ENCODE assay signal across 9 mouse cellular contexts in the genomic region with DNA sequence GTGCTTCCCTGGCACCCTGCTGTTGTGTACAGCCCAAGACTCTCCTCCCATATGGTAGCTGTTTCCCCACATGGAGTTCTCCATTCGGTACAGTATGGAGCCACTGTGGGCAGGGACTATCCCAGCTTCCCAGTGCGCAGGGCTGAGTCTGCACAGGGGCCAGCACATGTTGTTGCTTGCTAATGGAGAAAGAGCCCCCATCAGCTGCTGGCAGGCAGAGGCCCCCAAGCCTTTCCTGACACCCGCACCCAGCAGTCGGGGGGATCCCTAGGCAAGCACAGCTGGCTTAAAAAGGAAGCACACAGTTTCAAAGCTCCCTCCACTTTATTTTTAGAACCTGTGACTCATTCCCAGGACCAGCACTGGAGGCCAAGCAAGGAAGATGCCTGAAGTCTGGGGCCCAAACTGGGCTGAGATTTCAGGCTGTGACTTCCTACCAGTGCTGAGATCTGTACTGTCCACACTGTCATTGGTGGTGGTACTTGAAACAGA. TPM values are rescaled to one million over a fixed set of nuclear protein-coding genes. Genes with fewer than 3 reads are reported as not detected.
DNase-seq lines count a peak whose midpoint lies in the region; ATAC-seq and TF ChIP-seq lines count a peak whose summit lies in the region.
"Had no signal": no experiment of that assay in that cellular context is flagged by ENCODE, and none has a peak within 500 bp of the region (broad histone marks: within the 10 kb centered on the region; RNA-seq: fewer than 3 reads in every experiment).

No protein-coding gene starts in this region.

- WGBS in heart, embryonic 10.5 days: 26% methylated on average over 4 of the region's 4 CpGs
- WGBS in limb, embryonic 14.5 days: 26% methylated on average over 4 of the region's 4 CpGs
- WGBS in thymus, adult 2 months: 68% methylated on average over 4 of the region's 4 CpGs

- TF ChIP-seq CTCF in layer of hippocampus, adult 2 months (conservative IDR thresholded peaks at IDR 0.05): no peak
- no peak for TF ChIP-seq CTCF in thymus, adult 2 months (IDR thresholded peaks at IDR 0.05; ENCODE audit: borderline replicate concordance, control insufficient read depth, extremely low read depth, insufficient read depth, low read length, poor library complexity)

- peak overlapping the region; percentile 82 for H3K27ac ChIP-seq in layer of hippocampus, adult 2 months
- H3K27ac ChIP-seq in heart, embryonic 10.5 days: peak overlapping the region; percentile 92
- peak overlapping the region; percentile 65; the same call in 1 of the 2 replicates for H3K27ac ChIP-seq in limb, embryonic 14.5 days (replicated peaks; ENCODE audit: low read depth, low read length)
- H3K27ac ChIP-seq in thymus, adult 2 months (ENCODE audit: control insufficient read depth, insufficient read depth, low read length): no peak overlapping the region
- H3K27ac ChIP-seq: liver, embryonic 14.5 days had no signal

- peak; percentile 36; the same call in 1 of the 2 replicates for ATAC-seq in limb, embryonic 14.5 days (ENCODE audit: low FRiP score, low read depth)

- no peak overlapping the region for H3K4me3 ChIP-seq in layer of hippocampus, adult 2 months
- 0 out of 2 replicates have a peak overlapping the region, but pooled peaks have one; percentile 19 for H3K4me3 ChIP-seq in heart, embryonic 10.5 days
- no peak overlapping the region for H3K4me3 ChIP-seq in limb, embryonic 14.5 days (replicated peaks; ENCODE audit: low read length)
- no peak overlapping the region for H3K4me3 ChIP-seq in thymus, adult 2 months (ENCODE audit: control insufficient read depth, insufficient read depth, low read length)

- no peaks in the 10 kb centered on the region for H3K36me3 ChIP-seq in heart, embryonic 10.5 days
- H3K36me3 ChIP-seq in limb, embryonic 14.5 days (ENCODE audit: control insufficient read depth, insufficient read depth, low read length): no peaks in the 10 kb centered on the region
- H3K36me3 ChIP-seq in thymus, adult 2 months (ENCODE audit: control insufficient read depth, insufficient read depth, low read length): no peaks in the 10 kb centered on the region

- H3K4me1 ChIP-seq in heart, embryonic 10.5 days: peaks cover 51% of the 10 kb centered on the region
- peaks cover 41% of the 10 kb centered on the region for H3K4me1 ChIP-seq in limb, embryonic 14.5 days (ENCODE audit: control insufficient read depth, insufficient read depth, low read length)
- no peaks in the 10 kb centered on the region for H3K4me1 ChIP-seq in thymus, adult 2 months (replicated peaks; ENCODE audit: control insufficient read depth, insufficient read depth, low read length)

- peak; percentile 77 to 80 for DNase-seq in layer of hippocampus, adult 2 months (ENCODE audit: low spot score in 2 of 2)
- no peak for DNase-seq in layer of hippocampus, postnatal 10 days (ENCODE audit: low spot score in 2 of 2)
- DNase-seq in brain, adult 2 months (ENCODE audit: low read depth, low spot score): peak; percentile 85
- peak; percentile 91 for DNase-seq in heart, embryonic 10.5 days (ENCODE audit: low spot score)
- DNase-seq in limb, embryonic 14.5 days (ENCODE audit: low spot score): peak; percentile 47
- no peak for DNase-seq in thymus, adult 2 months
- no peak for DNase-seq in yolk sac, embryonic 10.5 days (ENCODE audit: low spot score)
- DNase-seq in ovary, postnatal 10 days (ENCODE audit: low spot score): no peak

- H3K9me3 ChIP-seq in heart, embryonic 10.5 days: peaks cover 5% of the 10 kb centered on the region; the same call in 1 of the 2 replicates
- no peaks in the 10 kb centered on the region for H3K9me3 ChIP-seq in limb, embryonic 14.5 days (ENCODE audit: control insufficient read depth, low read length)

- no peak overlapping the region for H3K9ac ChIP-seq in limb, embryonic 14.5 days (ENCODE audit: low read depth, low read length, severe bottlenecking)
- H3K9ac ChIP-seq: liver, embryonic 14.5 days had no signal

- 0 out of 2 replicates have a peak overlapping the region, but pooled peaks have one; percentile 10 for H3K4me2 ChIP-seq in limb, embryonic 14.5 days (replicated peaks; ENCODE audit: low read depth, low read length, severe bottlenecking)

- no peaks in the 10 kb centered on the region; the same call in 1 of the 2 replicates for H3K27me3 ChIP-seq in heart, embryonic 10.5 days (ENCODE audit: insufficient read depth, poor library complexity, severe bottlenecking)
- no peaks in the 10 kb centered on the region for H3K27me3 ChIP-seq in limb, embryonic 14.5 days (ENCODE audit: control insufficient read depth, insufficient read depth, low read length)
- H3K27me3 ChIP-seq in thymus, adult 2 months (ENCODE audit: control insufficient read depth, insufficient read depth, low read length): no peaks in the 10 kb centered on the region

- TF ChIP-seq POLR2A in limb, embryonic 14.5 days (IDR thresholded peaks at IDR 0.05; ENCODE audit: borderline replicate concordance, extremely low read depth, insufficient read depth, insufficient read length): no peak
- TF ChIP-seq POLR2A in thymus, adult 2 months (IDR thresholded peaks at IDR 0.05; ENCODE audit: control insufficient read depth, extremely low read depth, insufficient read depth, low read length, poor library complexity): no peak

RNA-seq across cellular contexts. Expression of a gene that starts 9.7 kb away (rescaled TPM):
- total RNA-seq in layer of hippocampus, adult 2 months (2021): 1 to 10 TPM in 1 of 2 experiments, under 1 TPM in 1; 0.42 to 1.6 TPM
- total RNA-seq in layer of hippocampus, postnatal 10 days (2021): under 1 TPM; 0.56 to 0.98 TPM
- 0.30 and 1.3 TPM in 2 replicates for polyA plus RNA-seq in heart, embryonic 10.5 days (2016; fragmentation: Nextera tagmentation; extraction: Ambion mirVana)
- 2.8 and 3.7 TPM in 2 replicates for polyA plus RNA-seq in limb, embryonic 14.5 days (2012; rRNA removed)
- 0.33 and 0.61 TPM in 2 replicates for polyA plus RNA-seq in limb, embryonic 14.5 days (2014; fragmentation: Nextera tagmentation; extraction: Ambion mirVana)
- 1.9 and 2.5 TPM in 2 replicates for polyA plus RNA-seq in thymus, adult 2 months (2012; rRNA removed)

Comparison
In these comparisons a context has a peak if more than half of its experiments do, and no peak if none do; other contexts are left out.
1. DNase-seq: peak in layer of hippocampus, adult 2 months (2 of 2), brain, adult 2 months (single experiment), heart, embryonic 10.5 days (single experiment) and limb, embryonic 14.5 days (single experiment); none in layer of hippocampus, postnatal 10 days (0 of 2), thymus, adult 2 months (single experiment), yolk sac, embryonic 10.5 days (single experiment) and ovary, postnatal 10 days (single experiment).